Mouse (Mus musculus) liver, adult 2 months (tissue): ENCODE measurements around the gene Adamts7.

Experiments
- CTCF ChIP-seq: fragments of 200-500 bp; IDR thresholded peaks from 2 replicates; pipeline ENCODE4 v1.5.1; 2011; ENCODE audit warnings: low read depth, low read length, control low read depth
- POLR2A ChIP-seq: fragments of 200-500 bp; IDR thresholded peaks from 2 replicates; pipeline ENCODE4 v1.6.1; 2011; ENCODE audit warnings: low read length, control low read depth; ENCODE audit not compliant: insufficient read depth; ENCODE audit errors: extremely low read depth

GRCm38 (mm10) chr9:90213127-90213526 is 50.3 kb downstream of the Adamts7 start:
- TF ChIP-seq CTCF (no peak), POLR2A (no peak)
